ENCODE assay signal across 9 mouse cellular contexts in the genomic region with DNA sequence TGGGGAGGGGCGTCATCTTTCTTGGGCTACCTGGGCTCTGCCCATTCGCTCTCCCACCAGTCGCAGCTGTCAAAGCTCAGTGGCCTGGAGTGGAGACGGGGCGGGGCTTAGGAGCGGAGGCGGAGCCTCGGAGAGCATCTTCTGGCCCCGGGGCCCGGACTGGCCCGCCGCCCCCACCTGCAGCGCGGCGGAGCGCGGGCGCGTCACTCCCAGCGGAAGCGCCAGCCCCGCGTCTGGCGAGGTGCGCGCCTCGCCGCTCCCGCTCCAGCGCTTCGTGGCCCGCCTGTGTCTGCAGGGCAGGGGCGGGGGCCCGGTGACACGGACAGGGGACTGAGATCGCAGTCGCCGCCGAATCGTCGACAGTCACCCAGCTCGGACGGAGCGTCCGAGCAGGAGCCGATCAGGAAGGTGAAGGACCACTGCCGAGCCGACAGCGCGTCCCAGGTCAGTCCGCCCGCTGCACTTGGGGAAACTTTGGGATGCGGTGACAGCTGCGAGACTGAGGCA. TPM values are rescaled to one million over a fixed set of nuclear protein-coding genes. Genes with fewer than 3 reads are reported as not detected.
DNase-seq lines count a peak whose midpoint lies in the region; ATAC-seq lines count a peak whose summit lies in the region.
"Had no signal": no experiment of that assay in that cellular context is flagged by ENCODE, and none has a peak within 500 bp of the region (broad histone marks: within the 10 kb centered on the region; RNA-seq: fewer than 3 reads in every experiment).

Gene Ankrd34b (plus strand): TSS at position 139 of the 507 bp plus-strand sequence.

- H3K4me2 ChIP-seq in forebrain, embryonic 16.5 days (ENCODE audit: low read length), result peak within 1 kb of the TSS; percentile 92
- H3K4me2 ChIP-seq in intestine, embryonic 14.5 days (ENCODE audit: low read length), result peak within 1 kb of the TSS; percentile 100

- under 1% methylated on average over 54 of the region's 54 CpGs for WGBS in forebrain, embryonic 16.5 days
- WGBS in intestine, embryonic 14.5 days, result under 1% methylated on average over 54 of the region's 54 CpGs

- peak; percentile 73 for ATAC-seq in forebrain, embryonic 16.5 days
- ATAC-seq in intestine, embryonic 14.5 days (replicated peaks; ENCODE audit: low FRiP score, low TSS enrichment, low read depth), result peak; percentile 76

- peak within 1 kb of the TSS; percentile 54 for H3K9ac ChIP-seq in forebrain, embryonic 16.5 days (replicated peaks; ENCODE audit: low read depth, low read length)
- H3K9ac ChIP-seq in intestine, embryonic 14.5 days (ENCODE audit: low read length), result peak within 1 kb of the TSS; percentile 13

- peaks cover 13% of the 10 kb centered on the region for H3K4me1 ChIP-seq in forebrain, embryonic 16.5 days (replicated peaks; ENCODE audit: control insufficient read depth, insufficient read depth, low read length)
- peaks cover 8% of the 10 kb centered on the region; the same call in 1 of the 2 replicates for H3K4me1 ChIP-seq in intestine, embryonic 14.5 days (replicated peaks; ENCODE audit: control insufficient read depth, insufficient read depth, low read length)

- peaks cover 18% of the 10 kb centered on the region for H3K27me3 ChIP-seq in forebrain, embryonic 16.5 days (replicated peaks; ENCODE audit: control insufficient read depth, insufficient read depth, low read length)
- peaks cover 58% of the 10 kb centered on the region for H3K27me3 ChIP-seq in intestine, embryonic 14.5 days (replicated peaks; ENCODE audit: control insufficient read depth, insufficient read depth, low read length)

- H3K27ac ChIP-seq in forebrain, embryonic 16.5 days (ENCODE audit: low read length), result no peak within 1 kb of the TSS
- no peak within 1 kb of the TSS for H3K27ac ChIP-seq in intestine, embryonic 14.5 days (ENCODE audit: low read depth)
- H3K27ac ChIP-seq: macrophage had no signal

- no peaks in the 10 kb centered on the region for H3K36me3 ChIP-seq in forebrain, embryonic 16.5 days (ENCODE audit: control insufficient read depth, insufficient read depth)
- H3K36me3 ChIP-seq in intestine, embryonic 14.5 days (ENCODE audit: control insufficient read depth, insufficient read depth, low read length), result no peaks in the 10 kb centered on the region

- peak within 1 kb of the TSS; percentile 65 for H3K4me3 ChIP-seq in forebrain, embryonic 16.5 days (replicated peaks; ENCODE audit: low read length)
- peak within 1 kb of the TSS; percentile 53 for H3K4me3 ChIP-seq in intestine, embryonic 14.5 days (ENCODE audit: low read depth, low read length)

- no peaks in the 10 kb centered on the region for H3K9me3 ChIP-seq in forebrain, embryonic 16.5 days (ENCODE audit: control insufficient read depth, low read length)
- no peaks in the 10 kb centered on the region for H3K9me3 ChIP-seq in intestine, embryonic 14.5 days (ENCODE audit: control insufficient read depth, low read length)

- intact Hi-C loops in left cerebral cortex, postnatal 10 days (cut with DNase I), result no loop called here

- DNase-seq in ZHBTc4 (ENCODE audit: low read depth, low spot score), result peak; percentile 86
- peak; percentile 93 for DNase-seq in cerebellum, adult 11-12 months
- peak; percentile 71 for DNase-seq in intestine, embryonic 14.5 days (ENCODE audit: low spot score)
- DNase-seq in left cerebral cortex, postnatal 10 days (ENCODE audit: extremely low spot score in 1 of 2, low spot score in 2 of 2), result peak in 1 of 2 experiments; percentile 68
- peak; percentile 43 to 48 for DNase-seq in lung, postnatal 4 days
- peak; percentile 34 to 53 for DNase-seq in right cerebral cortex, postnatal 36 days (ENCODE audit: low spot score in 2 of 2)
- no peak for DNase-seq in ovary, postnatal 14 days (ENCODE audit: low spot score)

RNA-seq across cellular contexts. Expression of gene Ankrd34b, which starts in this region (rescaled TPM):
- polyA plus RNA-seq in forebrain, embryonic 16.5 days (2015; fragmentation: Nextera tagmentation; extraction: Ambion mirVana), result 0.67 and 0.96 TPM in 2 replicates
- polyA plus RNA-seq in intestine, embryonic 14.5 days (2014; fragmentation: Nextera tagmentation; extraction: Ambion mirVana), result 0.12 TPM in 1 of 2 replicates, not detected in the other
- total RNA-seq in left cerebral cortex, postnatal 10 days (2021), result 10 to 100 TPM; 12.5 to 13.3 TPM
- polyA plus RNA-seq: macrophage had no signal

Comparison
In these comparisons a context has a peak if more than half of its experiments do, and no peak if none do; other contexts are left out.
1. Peak in ATAC-seq, H3K4me3 ChIP-seq, H3K9ac ChIP-seq and H3K4me2 ChIP-seq in forebrain, embryonic 16.5 days; RNA of the gene not detected or under 1 TPM.
2. Peak in DNase-seq, ATAC-seq, H3K4me3 ChIP-seq, H3K9ac ChIP-seq and H3K4me2 ChIP-seq in intestine, embryonic 14.5 days; RNA of the gene not detected or under 1 TPM.